Mouse (Mus musculus) heart, adult 2 months (tissue): Measurements from ENCODE around the gene Layn. TPM values are rescaled to one million over a fixed set of nuclear protein-coding genes. Genes with fewer than 3 reads are reported as not detected.
A peak's percentile ranks its signal among the peaks of the same experiment; 100 is the strongest.

ENCODE experiments used
- DNase-seq, 2 experiments: peaks; one replicate each; pipeline ENCODE4 v3.0.0; 2021
- H3K27ac ChIP-seq: fragments of 200-600 bp; 2 replicates; pipeline ENCODE4 v1.8.1; 2022
- H3K27me3 ChIP-seq: fragments of 200-500 bp; 2 replicates; pipeline ENCODE4 v1.6.1; 2012; ENCODE audit warnings: mild to moderate bottlenecking, low read length, inconsistent platforms, mixed read lengths; ENCODE audit not compliant: control insufficient read depth, insufficient read depth
- H3K36me3 ChIP-seq: fragments of 200-500 bp; 2 replicates; pipeline ENCODE4 v1.6.1; 2012; ENCODE audit warnings: low read length, inconsistent platforms; ENCODE audit not compliant: control insufficient read depth, insufficient read depth
- H3K4me1 ChIP-seq: fragments of 200-500 bp; 2 replicates; pipeline ENCODE4 v1.6.1; 2011; ENCODE audit warnings: low read length; ENCODE audit not compliant: control insufficient read depth, insufficient read depth
- H3K4me3 ChIP-seq: fragments of 200-600 bp; 2 replicates; pipeline ENCODE4 v1.8.1; 2022
- H3K79me2 ChIP-seq: fragments of 200-500 bp; replicated peaks from 2 replicates; pipeline ENCODE4 v1.6.1; 2012; ENCODE audit warnings: mild to moderate bottlenecking, inconsistent platforms, low read length, moderate library complexity, mixed read lengths; ENCODE audit not compliant: control insufficient read depth, insufficient read depth
- H3K9ac ChIP-seq: fragments of 200-500 bp; 2 replicates; pipeline ENCODE4 v1.6.1; 2012; ENCODE audit warnings: low read depth, mild to moderate bottlenecking, control low read depth, inconsistent platforms, low read length, mixed read lengths
- CTCF ChIP-seq: fragments of 200-600 bp; IDR thresholded peaks from 2 replicates; pipeline ENCODE4 v1.8.1; 2022; ENCODE audit warnings: antibody characterized with exemption, mild to moderate bottlenecking, moderate library complexity
- EP300 ChIP-seq: fragments of 200-500 bp; IDR thresholded peaks from 2 replicates; pipeline ENCODE4 v1.6.1; 2011; ENCODE audit warnings: low read depth, low read length, control low read depth; ENCODE audit not compliant: insufficient read depth
- WGBS: fragments of 180-500 bp; shearing (Covaris S2); methylation state at CpG from one replicate; pipeline ENCODE4 v1.1.7; 2018; 5-methylcytosine and 5-hydroxymethylcytosine counted together
- intact Hi-C: fragments of 180-260 bp; cut with DNase I; formaldehyde crosslinking; loops from one replicate; pipeline ENCODE4 v1.15.1; 2025
- microRNA-seq, 2 experiments: library from miRNA; unstranded; fragments of <30 nt; microRNA quantifications; one replicate each; pipeline ENCODE4 v1.2.0; 2021
- polyA plus RNA-seq: library from polyadenylated mRNA; depleted of rRNA; stranded (reverse); fragments of >200 nt; gene quantifications from 2 replicates; pipeline ENCODE4 v1.2.3, GENCODE M21; 2012; rRNA removed
- total RNA-seq, 2 experiments: library from RNA; stranded (reverse); gene quantifications; 2 replicates each; pipeline ENCODE4 v1.2.3; 2021

Layn gene
- total and polyA plus RNA-seq, 3 experiments: 3.1 to 7.7 (median 7.6) TPM

DNA sequence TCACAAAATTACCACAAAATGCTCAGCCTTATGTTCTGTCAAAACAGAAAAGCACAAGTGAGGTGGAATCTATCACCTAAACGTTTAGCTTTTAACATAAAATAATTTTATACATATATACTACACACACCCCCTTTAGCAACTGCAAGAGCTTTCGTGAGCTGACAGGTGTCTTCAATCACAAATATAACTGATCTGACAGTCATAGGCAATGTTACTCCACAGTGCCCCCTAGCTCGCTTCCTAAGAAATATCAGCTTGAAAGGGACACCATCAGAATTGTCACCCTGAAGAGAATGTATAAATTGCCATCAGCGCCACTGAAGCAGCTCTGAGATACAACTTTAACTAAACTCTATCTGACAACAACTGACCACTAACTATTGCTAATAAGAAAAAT lies 70.0 kb downstream of the Layn start:
- TF ChIP-seq EP300: no peak
- peak; percentile 93 for TF ChIP-seq CTCF

More for the DNA sequence above, 70.0 kb downstream of the Layn start:
- H3K36me3 ChIP-seq: no peaks in the 10 kb centered on the region; the same call in 1 of the 2 replicates
- no peaks in the 10 kb centered on the region for H3K79me2 ChIP-seq
- H3K9ac ChIP-seq: no peak overlapping the region
- peak; percentile 55 to 64 for DNase-seq
- H3K27me3 ChIP-seq: no peaks in the 10 kb centered on the region
- intact Hi-C loops: no loop called here
- no peak overlapping the region for H3K27ac ChIP-seq
- 7% methylated on average over 4 of the region's 4 CpGs for WGBS
- H3K4me1 ChIP-seq: peaks cover 1% of the 10 kb centered on the region; the same call in 1 of the 2 replicates
- no peak overlapping the region for H3K4me3 ChIP-seq

Small RNAs within 50 kb of the gene (microRNA-seq; reads per million reads assigned to microRNA genes)
- gene Mir34b (1.7 to 5.4 reads per million in 2 experiments), gene Mir34c (76.3 to 86.5 reads per million in 2 experiments)

Other genes with a start within 250 kb of the Layn start
- gene Ppp2r1b, start 231.8 kb downstream of the Layn start, total RNA-seq: 10 to 100 TPM; 10.3 to 10.8 TPM
- 5.4 and 7.1 TPM in 2 replicates for gene Ppp2r1b, start 231.8 kb downstream of the Layn start, polyA plus RNA-seq
- gene Sik2, start 68.0 kb downstream of the Layn start, total RNA-seq: 10 to 100 TPM; 22.2 to 26.9 TPM
- gene Sik2, start 68.0 kb downstream of the Layn start, polyA plus RNA-seq: 14.6 and 15.8 TPM in 2 replicates
- not detected for gene Btg4, start 16.2 kb downstream of the Layn start, total RNA-seq
- gene Btg4, start 16.2 kb downstream of the Layn start, polyA plus RNA-seq: not detected in 2 replicates
- not detected for gene 4833427G06Rik, start 25.0 kb upstream of the Layn start, total RNA-seq
- gene 4833427G06Rik, start 25.0 kb upstream of the Layn start, polyA plus RNA-seq: 0.12 TPM in 1 of 2 replicates, not detected in the other
- gene Gm32742, start 88.4 kb upstream of the Layn start, total RNA-seq: not detected
- gene Gm32742, start 88.4 kb upstream of the Layn start, polyA plus RNA-seq: 0.23 TPM in 1 of 2 replicates, not detected in the other
- gene Pou2af1, start 136.6 kb upstream of the Layn start, total RNA-seq: 1 to 10 TPM in 1 of 2 experiments, under 1 TPM in 1; 0.70 to 1.1 TPM
- 0.76 and 2.3 TPM in 2 replicates for gene Pou2af1, start 136.6 kb upstream of the Layn start, polyA plus RNA-seq
- gene Colca2, start 201.5 kb upstream of the Layn start, total RNA-seq: 1 to 10 TPM; 1.0 to 1.1 TPM
- gene Colca2, start 201.5 kb upstream of the Layn start, polyA plus RNA-seq: 4.0 and 4.3 TPM in 2 replicates